Mouse (Mus musculus) thymus, adult 2 months (tissue): ENCODE results near the gene Olfr876.

Experiments used
- CTCF ChIP-seq: fragments of 200-500 bp; IDR thresholded peaks from 2 replicates; pipeline ENCODE4 v1.5.1; 2012; ENCODE audit warnings: mild to moderate bottlenecking, control low read depth, low read length, moderate library complexity, borderline replicate concordance; ENCODE audit not compliant: control insufficient read depth, poor library complexity, insufficient read depth; ENCODE audit errors: extremely low read depth
- POLR2A ChIP-seq: fragments of 200-500 bp; IDR thresholded peaks from 2 replicates; pipeline ENCODE4 v1.6.1; 2012; ENCODE audit warnings: mild to moderate bottlenecking, low read length, control low read depth, moderate library complexity; ENCODE audit not compliant: control insufficient read depth, poor library complexity, insufficient read depth; ENCODE audit errors: extremely low read depth

DNA sequence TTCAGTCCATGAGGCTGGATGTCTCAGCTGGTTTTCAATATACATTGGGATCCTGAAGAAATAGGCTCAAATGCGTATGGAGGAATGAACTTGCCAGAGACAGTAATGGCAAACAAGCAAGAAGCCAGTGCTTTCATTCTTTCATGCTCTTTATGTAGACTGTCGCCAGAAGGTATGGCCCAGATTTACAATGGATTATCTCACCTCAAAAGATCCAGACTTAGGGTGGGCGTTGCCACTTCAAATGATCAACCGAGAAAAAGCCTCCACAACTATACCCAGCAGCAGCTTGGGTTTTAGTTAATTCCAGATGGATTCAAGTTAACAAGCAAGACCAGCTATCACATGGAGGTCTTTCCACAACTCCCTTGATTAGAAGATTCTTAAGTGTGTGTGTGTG is 776 bp upstream of the Olfr876 start:
- TF ChIP-seq CTCF, result no peak
- no peak for TF ChIP-seq POLR2A
